Mouse (Mus musculus) C2C12 (cell line): ENCODE results near the gene 3110040M04Rik.

Experiments used
- CEBPB ChIP-seq: IDR thresholded peaks from one replicate; pipeline ENCODE4 v1.6.1; 2011; ENCODE audit warnings: low read depth, mild to moderate bottlenecking, control low read depth, moderate library complexity
- CTCF ChIP-seq: IDR thresholded peaks from one replicate; pipeline ENCODE4 v1.5.1; 2011; ENCODE audit not compliant: control insufficient read depth, insufficient read depth, insufficient read length
- FOSL1 ChIP-seq: IDR thresholded peaks from one replicate; pipeline ENCODE4 v1.8.0; 2011; ENCODE audit warnings: mild to moderate bottlenecking, low read length; ENCODE audit not compliant: poor library complexity, insufficient read depth, severe bottlenecking
- MAX ChIP-seq: IDR thresholded peaks from one replicate; pipeline ENCODE4 v1.6.1; 2011; ENCODE audit warnings: mild to moderate bottlenecking, control low read depth
- MYOD1 ChIP-seq: IDR thresholded peaks from one replicate; pipeline ENCODE4 v1.6.1; 2011; ENCODE audit warnings: low read depth; ENCODE audit not compliant: control insufficient read depth, insufficient read length
- MYOG ChIP-seq: IDR thresholded peaks from one replicate; pipeline ENCODE4 v1.6.1; 2011; ENCODE audit not compliant: control insufficient read depth, insufficient read length; ENCODE audit errors: extremely low read depth
- USF1 ChIP-seq: IDR thresholded peaks from one replicate; pipeline ENCODE4 v1.6.1; 2011; ENCODE audit warnings: low read depth, mild to moderate bottlenecking, control low read depth, moderate library complexity

DNA sequence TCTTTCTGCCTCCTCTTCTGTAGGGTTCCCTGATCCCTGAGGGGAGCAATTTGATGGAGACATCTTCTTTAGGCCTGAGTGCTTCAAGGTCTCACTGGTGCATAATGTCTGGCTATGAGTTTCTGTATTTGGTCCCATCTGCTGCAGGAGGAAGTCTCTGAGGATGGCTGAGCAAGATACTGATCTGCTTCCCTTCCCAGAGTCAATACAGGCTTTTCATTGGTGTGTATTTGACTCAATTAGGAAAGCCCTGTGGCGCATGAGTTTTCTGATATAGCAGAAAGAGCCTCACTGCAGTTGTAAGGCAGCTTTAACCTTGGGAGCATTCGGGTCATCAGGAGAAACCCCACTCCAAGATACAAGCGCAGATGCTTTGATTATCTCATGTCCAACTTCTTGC lies 47.8 kb upstream of the 3110040M04Rik start:
- no peak for TF ChIP-seq CTCF
- no peak for TF ChIP-seq CEBPB
- TF ChIP-seq USF1 = no peak
- TF ChIP-seq MAX = no peak
- no peak for TF ChIP-seq FOSL1
- TF ChIP-seq MYOG = no peak
- no peak for TF ChIP-seq MYOD1
